Mouse (Mus musculus): ENCODE data around the gene Gm20388. TPM values are rescaled to one million over a fixed set of nuclear protein-coding genes. Genes with fewer than 3 reads are reported as not detected.
A peak's percentile ranks its signal among the peaks of the same experiment; 100 is the strongest.
"Not testable (repeated sequence)": the region's sequence is repeated elsewhere in the genome, so short reads cannot be mapped to it uniquely, and the experiment has no call there.

Gene Gm20388
- polyA plus RNA-seq, 1 experiment from 2014 or later, result not detected

DNA sequence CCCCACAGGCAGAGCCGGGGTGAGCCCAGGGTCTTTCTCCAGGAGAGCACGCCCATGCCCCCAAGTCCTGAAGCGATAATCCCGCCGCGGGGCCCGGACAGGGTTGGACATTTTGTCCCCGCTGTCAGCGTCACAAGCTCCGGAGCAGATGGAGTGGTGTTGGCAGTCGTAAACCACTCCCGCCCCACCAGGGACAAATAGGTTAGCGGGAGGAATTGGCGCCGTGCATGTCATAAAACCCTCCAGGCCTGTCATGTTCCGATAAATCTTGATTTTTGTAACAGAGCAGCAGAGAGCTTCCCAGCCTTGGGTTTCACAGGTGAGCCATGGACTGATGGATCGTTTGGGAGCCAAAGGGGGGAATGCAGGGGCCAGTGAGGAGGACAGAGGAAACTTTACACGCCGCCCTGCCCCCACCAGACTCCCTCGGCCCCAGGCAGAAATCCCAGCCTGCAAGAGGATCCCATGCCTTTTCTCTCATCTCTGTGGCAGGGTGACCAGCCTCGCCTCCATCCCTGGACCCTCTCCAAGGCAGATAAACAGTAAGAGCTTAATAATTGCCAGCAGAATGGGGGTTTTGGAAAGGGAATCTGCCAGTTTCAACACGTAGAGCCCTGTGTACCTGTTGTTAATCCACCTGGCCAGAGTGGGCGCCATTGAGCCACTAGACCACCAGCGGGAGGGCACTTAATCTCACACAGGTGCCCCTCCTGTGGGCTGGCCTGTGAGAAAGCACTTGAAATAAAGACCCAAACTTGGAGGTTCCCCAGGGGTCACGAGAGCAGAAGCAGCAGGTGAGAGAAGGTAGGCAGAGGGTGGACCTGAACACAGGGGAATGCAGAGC lies 1400.6 kb downstream of the Gm20388 start:
- Histone ChIP-seq H3K36me3 (no peaks in the 10 kb centered on the region), H3K4me3 (no peak overlapping the region), H3K4me2 (no peak overlapping the region), H3K4me1 (peaks cover 15% of the 10 kb centered on the region; the same call in 1 of the 2 replicates), H3K27ac (no peak overlapping the region), H3K9ac (no peak overlapping the region), H3K27me3 (replicated peaks) (peaks cover 84% of the 10 kb centered on the region), H3K9me3 (replicated peaks) (no peaks in the 10 kb centered on the region)
- no peak for ATAC-seq
- 25% methylated on average over 25 of the region's 25 CpGs for WGBS (ENCODE audit: insufficient replicate concordance)

DNA sequence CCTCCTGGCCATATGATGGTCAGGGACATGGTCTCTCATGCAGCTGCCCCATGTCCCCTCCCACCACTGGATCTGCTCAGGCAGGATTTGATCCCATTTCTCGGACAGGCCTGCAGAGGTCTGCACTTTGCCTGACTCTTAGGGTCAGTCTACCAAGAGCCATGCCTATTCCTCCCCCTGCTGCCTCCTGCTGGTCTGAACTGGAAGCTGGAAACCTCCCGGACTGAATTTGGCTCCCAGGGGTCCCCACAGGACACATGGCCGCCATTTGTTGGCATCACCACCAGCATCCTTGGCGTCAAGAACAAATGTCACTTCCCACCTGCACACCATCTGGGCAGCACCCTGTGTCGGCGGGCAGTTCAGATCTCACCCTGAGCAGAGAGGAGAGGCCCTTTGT lies 1402.8 kb downstream of the Gm20388 start:
- Histone ChIP-seq H3K4me1 (peaks cover 16% of the 10 kb centered on the region; the same call in 1 of the 2 replicates), H3K9me3 (replicated peaks) (no peaks in the 10 kb centered on the region), H3K4me2 (no peak overlapping the region), H3K36me3 (no peaks in the 10 kb centered on the region), H3K27ac (no peak overlapping the region), H3K9ac (no peak overlapping the region), H3K27me3 (replicated peaks) (peaks cover 83% of the 10 kb centered on the region), H3K4me3 (no peak overlapping the region)
- no peak for ATAC-seq
- 42% methylated on average over 6 of the region's 6 CpGs for WGBS (ENCODE audit: insufficient replicate concordance)

DNA sequence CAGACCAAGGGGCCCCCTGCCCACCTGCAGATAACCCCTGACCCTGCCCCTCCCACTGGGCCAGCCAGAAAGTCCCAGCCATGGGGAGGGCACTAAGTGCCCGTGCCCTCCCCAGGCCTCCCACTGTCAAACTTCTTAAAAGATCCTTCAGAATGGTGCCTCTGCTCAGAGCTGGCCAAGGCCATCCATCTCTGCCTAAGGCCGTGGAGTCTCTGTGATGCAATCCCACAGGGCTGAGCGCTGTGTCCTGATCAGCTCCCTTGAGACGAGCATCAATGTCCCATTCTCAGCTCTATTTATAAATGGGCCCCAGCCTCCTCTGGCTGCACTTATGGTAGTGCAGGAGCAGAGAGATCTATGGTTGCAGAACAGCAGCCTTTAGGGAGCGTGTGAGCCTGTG lies 1403.4 kb downstream of the Gm20388 start:
- no peak overlapping the region for H3K4me2 ChIP-seq
- 60% methylated on average over 5 of the region's 5 CpGs for WGBS (ENCODE audit: insufficient replicate concordance)
- peaks cover 82% of the 10 kb centered on the region for H3K27me3 ChIP-seq (replicated peaks)
- H3K36me3 ChIP-seq, result no peaks in the 10 kb centered on the region
- H3K4me3 ChIP-seq, result no peak overlapping the region
- H3K9me3 ChIP-seq (replicated peaks), result no peaks in the 10 kb centered on the region
- H3K27ac ChIP-seq, result no peak overlapping the region
- no peak for ATAC-seq
- peaks cover 16% of the 10 kb centered on the region; the same call in 1 of the 2 replicates for H3K4me1 ChIP-seq
- no peak overlapping the region for H3K9ac ChIP-seq

DNA sequence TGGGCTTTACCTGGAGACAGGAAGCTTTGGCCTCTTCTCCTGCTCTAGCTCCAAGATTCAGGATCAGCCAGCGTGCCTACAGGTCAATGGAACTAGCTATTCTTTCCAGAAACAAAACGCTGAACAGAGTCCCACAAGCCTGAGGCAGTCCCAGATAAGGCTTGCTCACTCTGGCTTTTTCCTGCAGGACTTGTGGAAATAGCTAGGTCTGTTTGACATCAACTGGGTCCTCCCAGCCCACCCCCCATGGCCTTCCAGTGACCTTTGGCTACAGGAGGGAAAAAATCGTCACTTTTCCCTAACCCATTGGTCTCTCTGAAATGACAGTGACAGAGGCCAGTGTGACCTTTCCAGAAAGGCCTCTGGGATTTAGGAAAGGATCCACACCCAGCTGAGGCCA lies 1404.9 kb downstream of the Gm20388 start:
- Histone ChIP-seq H3K4me3 (no peak overlapping the region), H3K9me3 (replicated peaks) (no peaks in the 10 kb centered on the region), H3K27ac (0 out of 2 replicates have a peak overlapping the region, but pooled peaks have one; percentile 1), H3K27me3 (replicated peaks) (peaks cover 68% of the 10 kb centered on the region), H3K4me2 (no peak overlapping the region), H3K36me3 (no peaks in the 10 kb centered on the region), H3K9ac (no peak overlapping the region), H3K4me1 (peaks cover 16% of the 10 kb centered on the region; the same call in 1 of the 2 replicates)
- no peak for ATAC-seq
- WGBS (ENCODE audit: insufficient replicate concordance), result 9% methylated on average over 3 of the region's 3 CpGs

DNA sequence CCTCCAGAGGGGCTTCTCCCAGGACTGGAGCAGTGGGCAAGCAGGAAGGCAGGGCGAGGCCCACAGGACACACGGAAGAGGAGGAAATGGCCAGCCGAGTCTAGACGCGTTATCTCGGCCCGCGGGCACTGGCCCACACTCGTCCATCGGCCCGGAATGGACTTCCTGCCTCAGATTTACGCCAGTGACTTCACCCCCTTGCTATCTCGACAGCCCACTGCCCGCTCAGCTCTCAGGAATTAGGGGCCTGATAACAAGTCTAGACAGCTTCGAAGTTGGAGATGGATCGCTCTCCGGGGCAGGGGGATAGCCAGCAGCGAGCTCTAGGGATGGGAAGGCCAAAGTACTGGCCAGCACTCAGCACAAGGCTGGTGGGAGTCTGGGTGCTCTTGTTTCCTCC lies 1405.4 kb downstream of the Gm20388 start:
- H3K4me1 ChIP-seq, result peaks cover 16% of the 10 kb centered on the region; the same call in 1 of the 2 replicates
- 0 out of 2 replicates have a peak, but pooled peaks have one; percentile 36 for ATAC-seq

DNA sequence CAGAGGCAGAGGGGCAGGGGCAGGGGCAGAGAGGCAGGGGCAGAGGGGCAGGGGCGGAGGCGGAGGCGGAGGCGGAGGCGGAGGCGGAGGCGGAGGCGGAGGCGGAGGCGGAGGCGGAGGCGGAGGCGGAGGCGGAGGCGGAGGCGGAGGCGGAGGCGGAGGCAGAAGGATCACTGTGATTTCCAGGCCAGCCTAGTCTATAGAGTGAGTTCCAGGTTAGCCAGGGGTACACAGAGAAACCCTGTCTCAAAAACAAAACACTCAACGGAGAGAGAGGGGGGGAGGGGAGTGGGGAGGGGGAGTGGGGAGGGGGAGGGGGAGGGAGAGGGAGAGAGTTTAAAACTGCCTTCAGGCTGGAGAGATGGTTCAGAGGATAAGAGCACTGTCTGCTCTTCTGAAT lies 1408.1 kb downstream of the Gm20388 start:
- not testable (repeated sequence) for H3K9me3 ChIP-seq (replicated peaks); H3K27ac ChIP-seq; H3K36me3 ChIP-seq; H3K4me3 ChIP-seq; H3K9ac ChIP-seq; ATAC-seq
- Histone ChIP-seq H3K27me3 (replicated peaks) (peaks cover 47% of the 10 kb centered on the region), H3K4me2 (0 out of 2 replicates have a peak overlapping the region, but pooled peaks have one; percentile 6), H3K4me1 (peaks cover 16% of the 10 kb centered on the region; the same call in 1 of the 2 replicates)
- 9% methylated on average over 4 of the region's 19 CpGs for WGBS (ENCODE audit: insufficient replicate concordance)

More for the DNA sequence above, 1405.4 kb downstream of the Gm20388 start:
- H3K4me3 ChIP-seq, result no peak overlapping the region
- peaks cover 63% of the 10 kb centered on the region for H3K27me3 ChIP-seq (replicated peaks)
- H3K36me3 ChIP-seq, result no peaks in the 10 kb centered on the region
- H3K9ac ChIP-seq, result no peak overlapping the region
- no peak overlapping the region for H3K4me2 ChIP-seq
- H3K9me3 ChIP-seq (replicated peaks), result no peaks in the 10 kb centered on the region
- 8% methylated on average over 18 of the region's 18 CpGs for WGBS (ENCODE audit: insufficient replicate concordance)
- no peak overlapping the region for H3K27ac ChIP-seq

DNA sequence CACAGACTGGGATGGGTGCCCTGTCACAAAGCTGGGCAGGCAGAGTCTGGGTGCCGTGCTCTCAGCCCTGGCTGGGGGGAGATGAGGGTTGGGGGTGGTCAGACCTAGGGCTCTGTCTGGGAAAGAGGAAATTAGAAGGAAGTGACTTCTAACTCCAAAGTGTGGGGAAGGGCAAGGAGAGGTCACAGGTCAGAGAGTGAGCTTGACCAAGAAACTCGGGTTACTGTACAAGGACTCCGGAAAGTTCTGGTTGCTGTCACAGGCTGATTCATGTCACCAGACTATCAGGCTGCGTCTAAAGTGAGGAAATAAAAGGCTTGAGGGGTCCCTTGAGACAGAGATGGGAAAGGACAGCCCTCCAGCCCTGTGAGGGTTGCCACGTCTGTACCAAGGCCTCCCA lies 1408.8 kb downstream of the Gm20388 start:
- H3K27ac ChIP-seq, result no peak overlapping the region
- H3K4me2 ChIP-seq, result no peak overlapping the region
- H3K9me3 ChIP-seq (replicated peaks), result no peaks in the 10 kb centered on the region
- no peak overlapping the region for H3K9ac ChIP-seq
- no peak overlapping the region for H3K4me3 ChIP-seq
- no peak for ATAC-seq
- peaks cover 40% of the 10 kb centered on the region for H3K27me3 ChIP-seq (replicated peaks)
- H3K4me1 ChIP-seq, result peaks cover 16% of the 10 kb centered on the region; the same call in 1 of the 2 replicates
- 35% methylated on average over 5 of the region's 5 CpGs for WGBS (ENCODE audit: insufficient replicate concordance)
- H3K36me3 ChIP-seq, result no peaks in the 10 kb centered on the region

DNA sequence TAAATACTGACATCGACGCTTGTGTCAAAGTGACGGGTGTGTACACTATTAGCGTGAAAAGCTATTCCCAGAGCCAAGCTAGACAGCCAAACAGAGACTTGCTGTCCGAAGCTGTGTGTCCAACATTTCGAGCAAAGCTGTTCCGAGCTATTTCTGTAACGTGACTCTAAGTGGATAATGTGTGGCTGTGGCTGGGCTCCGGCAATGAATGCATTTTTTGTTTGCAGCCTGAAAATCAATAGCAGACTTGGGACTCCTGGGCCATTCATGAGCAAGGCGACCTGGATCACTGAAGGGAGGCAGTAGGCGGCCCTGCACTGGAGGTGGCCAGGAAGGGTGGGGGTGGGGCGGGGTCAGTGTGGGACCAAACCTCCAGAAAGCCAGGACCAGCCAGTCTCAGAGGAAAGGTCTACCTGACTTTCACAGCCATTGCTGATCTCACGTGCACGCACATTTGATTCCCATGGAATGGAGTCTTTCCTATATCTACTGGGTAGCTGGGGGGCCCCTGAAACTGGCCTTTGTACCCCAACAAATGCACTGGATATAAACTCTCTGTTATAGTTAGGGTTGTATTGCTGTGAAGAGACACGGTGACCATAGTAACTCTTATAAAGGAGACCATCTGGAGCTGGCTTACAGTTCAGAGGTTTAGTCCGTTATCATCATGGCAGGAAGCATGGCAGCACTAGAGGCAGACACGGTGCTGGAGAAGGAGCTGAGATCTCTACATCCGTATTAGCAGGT lies 1415.7 kb downstream of the Gm20388 start:
- Histone ChIP-seq H3K27me3 (replicated peaks) (0 out of 2 replicates have a peak, but pooled peaks cover 10% of the 10 kb centered on the region), H3K4me1 (no peaks in the 10 kb centered on the region), H3K9ac (no peak overlapping the region), H3K9me3 (replicated peaks) (no peaks in the 10 kb centered on the region), H3K4me2 (no peak overlapping the region), H3K4me3 (no peak overlapping the region), H3K27ac (peak overlapping the region; percentile 43; the same call in 1 of the 2 replicates), H3K36me3 (no peaks in the 10 kb centered on the region)
- WGBS (ENCODE audit: insufficient replicate concordance), result 61% methylated on average over 18 of the region's 18 CpGs
- ATAC-seq, result 0 out of 2 replicates have a peak, but pooled peaks have one; percentile 55

DNA sequence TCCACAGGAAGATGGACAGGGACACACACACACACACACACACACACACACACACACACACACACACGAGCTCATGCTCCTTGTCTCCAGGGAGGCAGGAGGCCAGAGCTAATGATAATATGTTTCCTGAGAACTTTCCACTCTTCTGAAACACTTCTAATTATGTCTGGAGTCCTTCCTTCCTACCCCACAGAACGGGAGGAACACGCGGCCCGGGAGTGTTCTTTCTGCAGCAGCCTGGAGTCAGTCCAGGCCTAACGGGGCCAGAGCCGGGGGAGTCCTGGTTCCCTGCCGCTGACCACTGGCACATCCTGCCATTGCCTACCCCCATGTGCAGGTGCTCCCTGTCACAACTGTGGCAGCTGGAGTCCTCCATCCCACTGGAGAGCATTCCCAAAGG lies 1421.8 kb downstream of the Gm20388 start:
- H3K4me2 ChIP-seq, result no peak overlapping the region
- no peak overlapping the region for H3K9ac ChIP-seq
- no peak overlapping the region for H3K27ac ChIP-seq
- ATAC-seq, result no peak
- H3K27me3 ChIP-seq (replicated peaks), result peaks cover 35% of the 10 kb centered on the region
- H3K4me1 ChIP-seq, result no peaks in the 10 kb centered on the region; the same call in 1 of the 2 replicates
- H3K4me3 ChIP-seq, result no peak overlapping the region
- 21% methylated on average over 8 of the region's 8 CpGs for WGBS (ENCODE audit: insufficient replicate concordance)
- peaks cover 7% of the 10 kb centered on the region for H3K9me3 ChIP-seq (replicated peaks)
- H3K36me3 ChIP-seq, result no peaks in the 10 kb centered on the region

DNA sequence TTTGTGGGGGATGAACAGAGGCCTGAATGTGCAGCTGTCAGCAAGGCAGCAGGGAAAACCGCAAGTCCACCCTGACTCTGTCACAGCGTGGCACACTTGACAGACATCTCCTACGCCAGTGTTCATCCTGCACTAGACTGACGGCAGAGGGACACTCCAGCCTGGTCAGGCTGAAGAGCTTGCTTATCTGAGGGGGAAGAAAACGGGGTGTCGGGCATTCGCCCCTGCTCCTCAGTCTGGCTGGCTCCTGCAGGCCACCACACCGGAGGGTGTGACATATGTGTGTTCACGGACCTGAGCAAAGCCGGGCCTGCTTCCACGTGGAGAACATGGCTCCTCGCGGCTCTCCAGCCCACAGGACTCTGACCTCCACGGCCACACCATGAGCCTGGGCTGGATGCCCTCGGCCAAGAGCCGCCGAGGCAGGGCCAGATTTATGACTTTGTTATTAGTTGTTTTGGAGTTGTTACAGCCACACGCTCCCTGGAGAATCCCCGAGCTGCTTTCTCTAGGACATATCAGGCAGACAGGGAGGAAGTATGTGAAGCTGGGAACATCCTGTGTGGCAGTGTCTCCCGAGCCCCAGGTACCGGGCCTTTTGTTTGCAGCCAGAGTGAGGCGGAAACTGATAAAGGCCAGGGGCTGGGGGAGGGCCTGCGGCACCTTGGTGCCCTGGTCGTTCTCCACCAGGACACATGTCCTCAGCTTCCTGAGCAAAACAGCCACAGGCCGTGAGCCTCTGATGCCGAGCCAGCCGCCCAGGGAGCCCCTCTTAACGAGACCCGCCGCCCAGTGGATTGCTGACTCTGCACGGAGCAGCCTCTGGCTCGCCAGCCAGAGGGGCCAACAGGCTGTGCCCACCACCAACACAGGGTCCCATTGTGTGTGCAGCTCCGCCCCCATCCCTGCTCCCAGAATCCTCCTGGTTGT lies 1424.1 kb downstream of the Gm20388 start:
- 16% methylated on average over 33 of the region's 33 CpGs for WGBS (ENCODE audit: insufficient replicate concordance)
- no peak overlapping the region for H3K4me2 ChIP-seq
- H3K36me3 ChIP-seq, result no peaks in the 10 kb centered on the region
- H3K4me3 ChIP-seq, result no peak overlapping the region
- H3K9me3 ChIP-seq (replicated peaks), result peaks cover 7% of the 10 kb centered on the region
- no peak for ATAC-seq
- H3K27ac ChIP-seq, result no peak overlapping the region
- H3K9ac ChIP-seq, result no peak overlapping the region
- peaks cover 35% of the 10 kb centered on the region for H3K27me3 ChIP-seq (replicated peaks)
- H3K4me1 ChIP-seq, result no peaks in the 10 kb centered on the region; the same call in 1 of the 2 replicates

DNA sequence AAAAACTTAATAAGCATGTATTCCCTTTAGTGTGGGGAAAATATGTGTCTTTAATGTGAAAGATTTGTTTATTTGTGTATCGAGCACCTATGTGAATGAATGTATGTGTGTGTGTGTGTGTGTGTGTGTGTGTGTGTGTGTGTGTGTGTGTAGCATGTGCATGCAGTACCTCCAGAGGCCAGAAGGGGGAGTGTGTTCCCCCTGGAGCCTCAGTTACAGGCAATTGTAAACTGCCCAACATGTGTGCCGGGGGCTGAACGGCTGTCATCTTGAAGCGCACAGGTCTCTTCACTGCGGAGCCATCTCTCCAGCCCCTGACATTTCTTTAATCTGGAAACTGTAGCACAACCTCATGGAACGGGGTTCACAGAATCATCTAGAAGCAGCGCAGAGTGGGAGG lies 1425.0 kb downstream of the Gm20388 start:
- Histone ChIP-seq H3K27me3 (replicated peaks) (peaks cover 35% of the 10 kb centered on the region), H3K36me3 (no peaks in the 10 kb centered on the region), H3K27ac (no peak overlapping the region), H3K9me3 (replicated peaks) (peaks cover 7% of the 10 kb centered on the region), H3K9ac (no peak overlapping the region), H3K4me3 (no peak overlapping the region), H3K4me1 (no peaks in the 10 kb centered on the region; the same call in 1 of the 2 replicates), H3K4me2 (no peak overlapping the region)
- no peak for ATAC-seq
- 89% methylated on average over 7 of the region's 7 CpGs for WGBS (ENCODE audit: insufficient replicate concordance)

Data from liver, embryonic 12.5 days (tissue).